Mouse (Mus musculus): ENCODE measurements around the gene Gm21094.
"Not testable (repeated sequence)": the region's sequence is repeated elsewhere in the genome, so short reads cannot be mapped to it uniquely, and the experiment has no call there.

The Gm21094 gene

DNA sequence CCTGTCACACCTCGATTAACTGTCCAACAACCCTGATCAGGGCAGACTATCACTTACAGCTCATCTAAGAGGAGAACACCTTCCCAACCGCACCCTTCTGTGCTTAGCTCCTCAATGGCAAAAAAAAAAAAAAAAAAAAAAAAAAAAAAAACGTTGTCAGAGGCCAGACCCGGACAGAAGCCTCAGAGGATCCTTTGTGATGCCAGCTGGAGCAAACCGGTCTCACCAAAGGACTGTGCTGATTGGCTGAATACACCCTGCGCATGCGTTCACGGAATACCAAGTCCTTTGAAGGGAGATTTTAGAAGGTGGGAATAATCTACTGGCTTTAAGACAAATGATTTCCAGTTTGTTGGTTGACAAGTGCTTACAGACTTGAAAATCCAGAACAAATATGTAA is at the start of gene Gm21094:
Gene Gm21094, minus strand, starts transcription at position 101 of the 400 bp plus-strand sequence.
- not testable (repeated sequence) for DNase-seq (ENCODE audit: low spot score in 2 of 2)

Data from right cerebral cortex, postnatal 36 days (tissue).